Mouse (Mus musculus): ENCODE data around the gene Zap70.

Gene Zap70

DNA sequence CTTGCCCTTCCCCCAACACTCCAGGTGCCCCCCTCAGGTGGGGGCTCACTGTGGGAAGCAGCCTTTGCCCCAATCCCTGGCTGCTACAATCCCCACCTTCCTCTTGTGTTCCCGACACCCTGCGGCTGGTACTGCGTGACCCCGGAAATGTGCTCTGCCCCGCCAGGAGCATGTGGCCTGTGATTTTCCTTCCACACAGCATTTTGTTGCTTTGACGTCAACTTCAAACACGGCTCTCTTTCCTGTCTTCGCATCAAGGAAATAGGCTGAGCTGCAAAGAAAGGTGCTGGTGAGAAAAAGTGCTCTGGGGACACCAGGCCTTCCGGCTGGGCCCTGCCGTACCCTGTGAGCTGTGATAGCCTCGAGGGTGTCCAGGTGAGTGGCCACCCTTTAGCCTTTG, at the start of gene Zap70:
Gene Zap70, plus strand, starts transcription at position 231 of the 400 bp plus-strand sequence.
- DNase-seq, result peak; percentile 81

DNA sequence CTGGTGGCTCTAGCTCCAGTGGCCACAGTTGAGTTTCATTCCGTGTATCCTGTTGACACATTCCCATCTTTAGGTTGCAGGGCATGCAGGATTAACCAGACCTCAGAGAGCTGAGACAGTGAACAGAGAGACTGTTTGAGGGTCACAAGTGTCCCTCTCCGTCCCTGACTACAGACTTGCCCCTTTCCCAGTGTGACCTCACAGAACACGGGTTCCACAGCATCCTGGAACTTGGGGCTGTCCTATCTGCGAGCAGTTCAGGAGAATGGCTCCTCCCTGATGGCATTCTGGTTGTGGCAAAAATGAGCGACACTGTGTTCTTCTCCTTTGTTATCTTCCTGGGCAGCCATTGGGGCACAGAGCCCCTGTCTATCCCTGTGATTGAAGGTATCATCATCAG, 47.3 kb upstream of the Zap70 start, which contains the start of gene Actr1b:
Gene Actr1b, minus strand, starts transcription at position 112 of the 400 bp plus-strand sequence.
- no peak for DNase-seq

DNA sequence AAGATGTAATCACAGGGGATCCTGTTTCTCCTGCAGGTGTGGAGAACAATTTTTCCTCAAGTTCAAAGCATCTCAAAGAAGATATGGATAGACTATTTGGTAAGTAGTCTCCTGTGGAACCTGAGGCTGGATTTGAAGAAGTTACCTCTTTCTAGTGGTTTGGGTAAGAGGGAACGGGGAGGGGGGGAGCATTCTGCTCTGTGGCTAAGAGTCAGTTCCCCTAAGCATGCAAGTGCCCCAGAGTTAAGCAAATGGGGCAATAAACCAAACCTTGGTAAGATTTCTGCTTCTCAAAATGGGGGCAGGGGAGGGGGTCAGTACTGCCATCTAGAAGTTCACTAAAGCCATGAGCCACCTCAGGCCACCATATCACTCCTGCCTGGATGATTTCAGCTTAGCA, 42.8 kb upstream of the Zap70 start:
- no peak for DNase-seq

DNA sequence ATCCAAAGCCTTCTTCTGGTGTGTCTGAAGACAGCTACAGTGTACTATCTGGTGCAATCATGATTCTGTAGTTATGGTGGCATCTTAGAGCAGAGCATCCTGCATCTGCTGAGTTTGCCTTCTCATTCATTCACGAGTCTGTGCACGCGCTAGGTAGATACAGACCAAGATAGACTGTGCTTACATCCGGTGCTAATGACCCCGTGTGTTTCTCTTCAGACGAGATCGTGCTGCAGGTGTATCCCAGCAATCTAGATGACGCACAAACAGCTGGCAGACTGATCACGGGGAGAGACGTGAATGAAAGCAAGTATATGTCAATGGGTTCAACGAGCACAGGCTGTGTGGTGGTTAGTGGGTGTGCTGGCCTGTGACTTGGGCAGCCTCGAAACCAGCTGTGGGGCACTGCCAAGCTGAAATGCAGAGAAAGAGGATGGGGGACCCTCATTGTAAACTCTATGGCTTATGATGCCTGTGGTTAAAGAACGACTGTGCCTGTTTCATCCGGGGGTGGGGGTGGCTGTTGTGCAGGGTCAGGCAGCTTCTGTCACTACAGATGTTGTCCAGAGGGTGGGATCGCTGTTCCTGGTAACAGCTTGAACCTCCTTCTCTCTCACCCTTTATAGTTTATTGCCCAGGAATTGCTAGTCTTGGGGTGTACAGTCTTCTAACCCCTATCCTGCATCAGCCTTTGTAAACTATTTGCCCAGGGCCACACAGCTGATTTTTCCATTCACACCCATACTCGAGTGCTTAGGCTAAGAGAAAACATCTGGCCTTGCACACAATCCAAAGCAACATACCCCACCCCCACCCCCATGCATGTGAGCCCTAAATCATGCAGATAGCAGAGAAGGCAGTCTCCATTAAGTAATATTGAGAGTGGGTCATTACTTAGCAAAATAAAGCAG, 38.2 kb upstream of the Zap70 start:
- peak; percentile 22 for DNase-seq

DNA sequence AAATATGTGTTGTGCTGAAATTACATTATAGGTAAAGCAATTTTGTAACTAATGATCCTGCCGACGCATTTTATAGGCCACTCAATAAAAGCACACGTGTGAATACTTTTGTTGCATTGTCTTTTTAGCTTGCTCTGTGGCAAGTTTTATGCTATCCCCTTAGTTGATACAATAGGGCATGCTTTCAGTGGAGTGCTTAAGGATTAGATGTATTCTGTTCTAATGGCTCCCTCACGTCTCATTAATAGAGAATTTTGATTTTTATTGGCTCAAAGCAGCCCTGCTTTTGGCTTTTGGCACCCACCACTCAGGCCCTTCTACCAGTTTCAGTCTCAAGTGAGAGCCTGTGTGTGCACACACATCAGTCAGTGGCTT, 37.6 kb upstream of the Zap70 start:
- no peak for DNase-seq

DNA sequence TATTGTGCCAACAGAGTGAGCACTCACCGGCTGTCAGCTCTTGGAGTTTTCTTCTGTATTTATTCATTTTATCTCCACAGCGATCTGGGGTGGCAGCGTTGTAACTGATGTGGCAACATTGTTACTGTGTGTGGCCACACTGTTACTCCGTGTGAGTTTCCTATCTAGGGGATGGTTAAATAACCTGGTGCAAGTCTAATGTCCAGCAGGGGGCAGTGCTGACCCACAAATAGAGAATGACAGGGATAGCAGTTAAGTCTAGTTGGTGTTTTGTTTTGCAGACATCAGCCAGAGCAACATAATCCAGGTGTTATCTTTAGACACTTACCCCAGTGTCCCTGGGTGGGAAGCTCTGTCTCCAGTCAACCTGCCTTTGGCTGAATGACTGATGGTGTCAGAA, 24.3 kb upstream of the Zap70 start:
- DNase-seq, result peak; percentile 86

DNA sequence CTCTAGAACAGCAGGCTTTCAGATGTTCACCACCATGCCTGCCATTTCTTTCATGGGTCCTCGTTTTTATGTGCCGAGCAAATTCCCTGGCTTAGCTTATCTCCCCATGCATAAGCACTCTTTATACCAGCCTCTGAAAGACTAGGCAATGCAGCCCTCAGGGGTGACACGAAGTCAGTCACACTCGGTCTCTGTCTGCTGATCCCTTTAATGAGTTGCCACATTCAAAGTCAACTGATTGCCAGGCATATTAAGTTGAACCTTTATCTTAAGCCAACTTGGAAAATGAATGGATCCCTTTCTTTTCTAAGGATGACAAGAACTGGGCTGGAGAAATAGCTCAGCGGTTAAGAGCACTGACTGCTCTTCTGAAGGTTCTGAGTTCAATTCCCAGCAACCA, 22.4 kb upstream of the Zap70 start:
- DNase-seq, result no peak

DNA sequence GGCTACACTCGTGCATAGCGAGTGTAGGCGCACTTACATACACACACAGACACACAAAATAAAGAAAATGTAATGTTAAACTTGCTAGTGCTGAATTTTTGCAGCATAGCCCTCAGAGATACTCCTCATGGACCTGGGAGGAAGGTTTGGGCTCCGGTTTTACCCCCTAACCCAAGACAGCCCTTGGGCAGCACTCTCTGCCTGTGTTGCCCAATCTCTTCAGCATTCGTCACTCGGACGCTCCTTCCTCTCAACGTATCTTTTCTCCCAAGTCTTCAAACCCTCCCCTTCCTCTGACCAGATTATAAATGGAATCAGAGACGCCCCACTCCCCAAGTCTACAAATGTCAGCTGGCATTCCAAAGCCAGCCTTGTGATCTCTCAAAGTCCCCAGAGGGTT, 18.6 kb upstream of the Zap70 start:
- DNase-seq, result no peak

DNA sequence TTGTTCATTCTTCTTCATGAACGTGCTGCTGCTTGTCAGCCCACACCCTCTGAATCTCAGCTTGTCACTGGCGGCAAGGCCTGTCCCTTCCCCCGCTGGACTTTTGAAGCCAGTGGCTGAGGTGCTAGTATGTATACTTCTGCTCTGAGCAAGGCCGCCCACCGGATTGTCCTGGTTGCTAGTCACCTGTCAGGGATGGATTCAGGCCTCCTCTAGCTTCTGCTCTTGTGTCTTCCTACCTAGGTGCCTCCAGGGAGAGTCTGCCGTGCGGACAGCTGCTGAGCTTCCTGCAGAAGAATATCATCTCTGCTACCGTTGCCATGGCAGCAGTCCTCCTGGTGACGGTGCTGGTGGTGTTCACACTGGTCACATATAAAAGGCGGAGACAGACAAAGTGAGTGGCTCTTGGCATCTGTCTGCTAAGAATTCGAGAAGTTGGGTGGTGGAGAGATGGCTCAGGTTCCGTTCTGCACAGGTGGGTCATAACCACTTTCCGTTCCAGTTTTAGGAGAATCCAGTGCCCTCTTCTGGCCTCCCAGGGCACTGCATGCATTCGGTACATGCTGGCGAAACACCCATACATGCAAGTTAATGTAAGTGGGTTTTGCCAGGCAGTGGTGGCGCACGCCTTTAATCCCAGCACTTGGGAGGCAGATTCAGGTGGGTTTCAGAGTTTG, 17.2 kb upstream of the Zap70 start:
- DNase-seq, result peak; percentile 87

DNA sequence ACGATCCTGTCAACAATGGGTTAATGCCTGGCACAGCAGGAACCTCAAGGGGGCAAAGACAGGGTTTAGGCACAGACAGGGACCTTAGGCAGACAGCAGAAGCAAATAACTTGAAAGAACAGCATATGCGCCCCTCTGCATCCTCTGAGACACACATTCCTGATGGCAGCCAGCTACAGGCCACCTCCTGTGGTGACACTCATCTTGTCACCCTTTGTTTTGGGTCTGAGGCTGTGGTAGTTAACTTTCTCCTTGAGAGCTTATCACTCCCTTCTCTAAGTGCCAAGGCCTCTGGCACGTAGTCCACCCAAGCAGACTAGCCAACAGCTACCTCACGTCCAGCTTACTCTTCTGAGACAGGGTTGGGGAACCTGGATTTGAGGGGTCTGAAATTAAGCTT, 15.9 kb upstream of the Zap70 start:
- no peak for DNase-seq

DNA sequence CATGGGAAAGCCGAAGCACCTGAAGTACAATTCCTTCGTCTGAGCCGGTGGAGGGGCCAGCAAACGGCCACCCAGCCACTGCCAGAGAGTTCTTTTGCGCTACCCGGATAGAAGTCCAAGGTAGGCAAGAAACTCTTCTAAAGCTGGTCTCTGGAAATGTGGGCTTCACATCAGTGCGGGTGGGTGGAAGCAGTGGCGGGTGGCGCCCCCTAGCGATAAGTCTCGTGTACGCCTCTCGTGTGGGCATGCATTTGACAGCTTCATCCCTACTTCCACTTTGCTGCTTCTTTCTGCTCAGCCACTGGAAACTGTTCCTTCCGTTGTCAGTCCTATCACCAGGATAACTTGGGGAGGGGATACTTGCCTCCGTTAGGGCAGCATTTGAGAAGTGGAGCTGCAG, 15.1 kb upstream of the Zap70 start:
- DNase-seq, result peak; percentile 54

DNA sequence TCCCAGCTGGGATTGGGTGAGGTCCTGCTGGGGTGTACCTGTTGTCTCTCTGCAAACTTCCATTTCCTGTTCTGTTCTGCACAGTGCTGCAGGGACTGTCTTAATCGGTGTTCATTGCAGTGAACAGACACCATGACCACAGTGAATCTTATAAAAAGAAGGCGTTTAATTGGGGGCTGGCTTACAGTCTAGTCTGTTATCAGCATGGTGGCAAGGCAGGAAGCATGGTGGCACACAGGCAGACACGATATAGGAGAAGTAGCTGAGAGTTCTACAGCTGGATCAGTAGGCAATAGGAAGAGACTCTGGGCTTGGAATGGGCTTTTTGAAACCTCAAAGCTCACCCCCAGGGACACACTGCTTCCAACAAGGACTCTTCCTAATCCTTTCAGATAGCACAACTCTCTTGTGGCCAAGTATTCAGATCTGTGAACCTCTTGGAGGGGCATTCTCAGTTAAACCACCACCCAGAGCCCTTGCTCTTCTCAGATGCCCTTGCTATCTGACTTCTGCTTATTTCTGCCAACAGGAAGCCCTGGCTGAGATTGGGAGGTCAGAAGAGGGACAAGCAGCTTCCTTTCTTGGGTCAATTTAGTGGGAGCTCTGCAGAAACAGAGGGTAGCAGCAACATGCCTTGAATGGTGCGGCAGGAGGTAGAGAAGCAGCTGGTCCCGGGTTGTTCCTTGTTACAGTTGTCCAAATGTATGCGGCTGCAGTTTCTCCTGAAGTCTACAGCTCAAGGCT, 7.5 kb upstream of the Zap70 start:
- DNase-seq, result no peak

DNA sequence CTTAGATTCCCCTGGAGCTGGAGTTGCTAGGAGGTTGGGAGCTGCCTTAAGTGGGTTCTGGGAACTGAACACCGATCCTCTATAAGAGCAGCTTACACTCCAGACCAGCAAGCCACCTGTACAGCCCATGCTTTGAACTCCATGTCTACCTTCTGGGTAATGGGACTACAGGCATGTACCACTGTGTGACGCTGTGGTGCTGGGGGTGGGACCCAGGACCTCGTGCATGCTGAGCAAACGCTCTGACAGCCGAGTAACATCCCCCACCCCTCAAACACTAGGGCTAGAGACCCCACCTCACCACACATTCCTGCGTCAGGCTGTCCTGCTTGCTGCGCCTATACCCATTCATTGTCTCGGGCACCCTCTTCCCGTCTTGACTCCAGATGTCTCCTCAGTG, 3.0 kb upstream of the Zap70 start:
- DNase-seq, result no peak

DNA sequence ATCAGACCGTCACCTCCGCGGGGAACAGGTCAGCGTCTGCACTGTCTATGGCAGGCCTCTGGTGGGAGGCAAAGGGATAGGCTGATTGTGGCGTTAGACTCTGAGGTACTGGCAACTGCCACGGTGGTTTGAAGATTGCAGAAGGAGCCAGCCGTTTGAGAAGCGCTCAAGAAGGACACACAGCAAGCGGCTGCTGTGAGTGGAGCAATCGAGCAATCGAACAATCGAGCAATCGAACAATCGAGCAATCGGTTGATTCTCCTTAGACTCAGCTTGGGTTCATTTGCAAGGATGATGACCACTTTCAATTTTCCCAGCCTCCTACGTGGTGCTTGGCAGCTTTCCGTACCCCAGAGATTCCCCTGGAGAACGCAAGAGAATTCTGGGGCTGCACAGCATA, 2.5 kb upstream of the Zap70 start:
- no peak for DNase-seq

DNA sequence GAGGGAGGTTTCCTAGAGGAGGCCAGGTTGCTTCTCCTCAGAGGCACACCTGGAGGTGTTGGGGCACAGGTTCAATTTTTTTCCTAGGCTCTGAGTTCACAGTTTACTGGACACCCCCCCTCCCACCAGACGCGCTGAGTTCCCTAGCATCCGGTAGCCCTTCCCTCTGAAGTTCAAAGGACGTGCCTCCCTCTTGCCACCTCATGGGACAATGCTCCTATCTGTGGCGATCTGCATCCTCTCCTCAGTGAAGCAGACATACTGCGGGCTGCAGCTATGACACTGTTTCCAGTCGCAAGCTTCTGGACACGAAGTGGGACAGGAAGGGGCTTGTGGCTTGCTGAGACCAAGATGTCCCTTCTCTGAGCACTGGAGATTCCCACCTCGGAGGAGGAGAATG, 1.2 kb upstream of the Zap70 start:
- no peak for DNase-seq

DNA sequence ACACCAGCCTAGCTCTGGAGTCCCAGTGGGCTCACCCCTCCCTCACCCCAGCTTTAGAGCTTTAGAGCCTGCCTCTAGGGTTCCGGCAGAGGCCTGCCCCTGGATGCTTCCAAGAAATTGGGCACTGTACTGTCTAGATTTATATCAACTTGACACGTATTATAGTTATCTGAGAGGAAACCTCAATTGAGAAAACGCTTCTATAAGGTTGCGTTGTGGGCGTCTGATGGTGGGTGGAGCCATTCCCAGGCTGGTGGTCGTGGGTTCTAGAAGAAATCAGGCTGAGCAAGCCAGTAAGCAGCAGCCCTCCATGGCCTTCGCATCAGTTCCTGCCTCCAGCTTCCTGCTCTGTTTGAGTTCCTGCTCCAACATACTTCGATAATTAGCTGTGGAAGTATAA, 537 bp upstream of the Zap70 start:
- DNase-seq, result no peak

DNA sequence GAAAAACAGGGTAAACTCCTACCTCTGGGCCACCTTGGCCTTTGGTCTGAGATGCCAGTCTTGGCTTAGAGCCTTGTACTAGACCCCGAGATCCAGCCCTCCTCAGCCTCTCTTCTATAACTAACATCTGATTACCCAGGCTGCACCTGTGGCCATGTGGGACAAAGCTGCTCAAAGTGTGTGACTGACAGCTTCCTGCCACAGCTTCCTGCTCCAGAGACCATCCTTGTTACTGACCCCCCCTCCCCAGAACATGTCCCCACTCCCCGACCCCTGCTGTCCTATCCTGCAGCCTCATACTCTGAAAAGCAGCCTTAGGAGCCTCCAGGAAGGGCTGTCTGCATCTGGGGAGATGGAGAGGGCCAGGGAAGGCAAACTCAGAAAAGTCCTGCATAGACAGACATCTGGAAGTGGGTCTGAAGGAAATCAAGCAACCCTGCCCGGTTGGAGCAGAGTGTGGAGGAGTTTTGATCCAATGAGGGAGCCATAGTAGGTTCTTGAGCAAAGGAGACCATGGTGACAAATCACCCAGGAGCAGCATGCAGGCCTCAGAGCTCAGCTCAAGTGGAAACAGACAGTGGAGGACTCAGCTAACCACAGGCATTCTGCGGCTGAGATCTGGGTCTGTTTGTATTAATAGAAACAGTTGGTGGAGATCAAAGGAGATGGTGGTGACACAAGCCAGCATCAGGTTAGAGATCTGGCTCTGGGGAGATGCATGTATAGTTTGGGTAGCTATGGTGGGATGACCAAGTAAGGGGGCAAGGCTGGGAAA, 5.0 kb downstream of the Zap70 start:
- peak; percentile 76 for DNase-seq

DNA sequence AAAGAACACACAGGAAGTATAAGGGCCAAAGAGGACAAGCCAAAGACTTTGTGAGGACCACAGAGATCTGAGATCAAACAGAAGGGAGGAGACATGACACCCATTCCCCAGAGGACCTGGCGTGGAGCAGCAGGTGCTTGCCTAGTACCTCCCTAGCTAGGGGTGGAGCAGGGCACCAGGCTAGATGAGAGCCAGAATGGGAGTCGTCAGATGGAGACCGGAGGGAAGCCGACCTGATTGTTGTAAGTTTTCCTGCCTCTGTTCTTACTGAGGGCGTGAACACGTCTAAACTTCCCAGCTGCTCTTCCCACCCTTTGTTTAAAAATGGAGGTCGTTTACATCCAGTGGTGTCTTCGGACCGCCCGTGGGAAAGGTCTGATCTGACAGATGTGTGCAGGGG, 5.7 kb downstream of the Zap70 start:
- DNase-seq, result peak; percentile 53

DNA sequence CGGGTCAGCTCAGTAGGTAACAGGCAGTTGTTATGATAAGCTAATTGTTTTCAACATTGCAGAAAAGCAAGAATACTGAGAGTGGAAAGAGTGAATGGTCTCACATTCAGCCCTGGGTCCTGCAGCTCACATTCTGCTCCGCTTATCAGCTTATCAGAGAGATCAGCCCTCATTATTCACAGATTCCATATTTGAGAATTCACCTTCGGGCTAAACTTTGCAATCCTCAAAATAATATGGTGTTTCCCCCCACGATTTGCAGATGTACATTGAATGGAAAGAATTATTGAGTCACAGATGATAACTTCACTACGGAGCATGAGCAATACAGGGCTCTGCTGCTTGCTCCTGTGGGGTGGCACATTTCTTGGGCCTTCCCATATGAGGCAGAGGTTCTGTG, 7.2 kb downstream of the Zap70 start:
- no peak for DNase-seq

DNA sequence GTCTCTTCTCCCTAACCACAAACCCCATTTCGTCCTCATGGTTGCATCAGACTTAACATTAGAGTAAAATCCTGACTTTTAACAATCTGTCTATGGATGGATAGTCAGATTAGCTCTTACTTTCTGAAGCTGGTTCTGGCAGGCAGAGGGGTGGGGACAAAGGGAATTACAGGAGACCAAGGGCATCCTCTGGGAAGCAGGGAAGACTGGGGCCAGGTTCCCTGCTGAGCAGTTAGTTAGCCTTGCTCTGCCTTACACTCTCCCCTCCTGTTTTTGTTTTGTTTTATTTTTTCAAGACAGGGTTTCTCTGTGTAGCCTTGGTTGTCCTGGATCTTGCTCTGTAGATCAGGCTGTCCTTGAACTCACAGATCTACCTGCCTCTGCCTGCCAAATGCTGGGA, 8.4 kb downstream of the Zap70 start:
- no peak for DNase-seq

DNA sequence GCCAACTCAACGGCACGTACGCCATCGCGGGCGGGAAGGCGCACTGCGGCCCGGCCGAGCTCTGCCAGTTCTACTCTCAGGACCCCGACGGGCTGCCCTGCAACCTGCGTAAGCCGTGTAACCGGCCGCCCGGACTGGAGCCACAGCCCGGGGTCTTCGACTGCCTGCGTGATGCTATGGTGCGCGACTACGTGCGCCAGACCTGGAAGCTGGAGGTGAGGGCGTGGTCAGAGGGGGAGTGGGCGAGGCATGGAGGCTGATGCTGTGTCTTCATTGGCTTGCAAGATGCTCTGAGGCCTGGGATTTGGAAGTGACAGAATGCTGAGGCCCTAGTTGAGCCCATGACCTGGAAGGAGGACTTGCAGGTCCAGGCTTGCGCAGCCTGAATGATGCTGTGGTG, 9.4 kb downstream of the Zap70 start:
- DNase-seq, result no peak

DNA sequence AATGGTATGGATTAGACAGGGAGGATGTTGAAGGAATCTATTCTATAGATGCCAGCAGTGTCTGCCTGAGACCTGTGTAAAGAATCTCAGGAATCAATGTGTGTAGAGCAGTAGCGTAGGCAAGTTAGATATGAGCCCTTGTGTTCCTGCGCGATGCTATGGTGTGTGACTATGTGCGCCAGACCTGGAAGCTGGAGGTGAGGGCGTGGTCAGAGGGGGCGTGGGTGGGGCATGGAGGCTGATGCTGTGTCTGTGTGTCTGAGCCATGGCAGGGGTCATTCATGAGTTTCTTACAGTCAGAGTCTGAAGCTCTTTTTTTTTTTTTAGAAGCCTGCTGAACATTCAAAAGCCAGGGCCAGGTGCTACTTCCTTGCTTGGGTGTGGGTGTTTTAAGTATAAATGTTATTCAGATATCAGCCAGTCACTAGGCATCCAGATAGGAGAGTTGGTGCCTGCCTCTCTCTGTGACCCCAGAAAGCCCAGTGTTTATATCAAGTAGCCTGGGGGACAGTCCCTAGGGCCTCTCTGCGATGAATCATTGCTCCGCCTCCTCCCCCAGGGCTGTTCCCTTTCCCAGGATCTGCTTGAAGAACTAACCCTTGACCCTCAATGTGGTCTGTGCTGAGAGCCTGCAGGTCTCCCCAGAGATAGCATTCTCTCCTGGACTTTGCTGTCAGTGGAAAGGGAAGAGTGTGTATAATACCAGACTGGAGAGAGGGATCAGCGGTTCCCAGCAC, 10.8 kb downstream of the Zap70 start:
- no peak for DNase-seq
